Mouse (Mus musculus): ENCODE measurements at regions not wholly inside any gene's neighbourhood (a gene's known extent, or its start where the extent isn't known, plus 50 kb on each side); places are given as distances from the start of the nearest gene placed in this dataset.

- no peak for DNase-seq
These were observed 225.5 kb upstream of the Hs6st1 start for GRCm38 (mm10) chr1:35842707-35843106.

DNA sequence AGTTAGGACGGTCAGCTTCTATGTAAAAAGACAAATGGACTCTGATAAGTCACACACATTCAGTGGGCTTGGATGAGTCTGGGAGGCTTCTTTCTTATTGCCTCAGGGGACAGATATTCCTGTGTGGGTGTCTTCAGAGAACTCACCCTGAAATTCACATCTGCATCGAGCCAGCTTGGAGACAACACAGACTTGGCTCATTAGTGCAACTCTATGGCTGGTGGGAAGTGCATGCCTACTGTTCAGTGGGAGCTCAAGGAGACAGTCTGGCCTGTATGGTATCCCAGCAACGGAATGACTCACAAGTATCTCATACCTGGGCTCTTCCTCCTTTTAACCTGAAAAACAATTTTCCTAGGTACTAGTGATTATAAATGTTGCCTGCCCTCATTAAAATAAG, 224.6 kb upstream of the Hs6st1 start:
- DNase-seq: no peak

DNA sequence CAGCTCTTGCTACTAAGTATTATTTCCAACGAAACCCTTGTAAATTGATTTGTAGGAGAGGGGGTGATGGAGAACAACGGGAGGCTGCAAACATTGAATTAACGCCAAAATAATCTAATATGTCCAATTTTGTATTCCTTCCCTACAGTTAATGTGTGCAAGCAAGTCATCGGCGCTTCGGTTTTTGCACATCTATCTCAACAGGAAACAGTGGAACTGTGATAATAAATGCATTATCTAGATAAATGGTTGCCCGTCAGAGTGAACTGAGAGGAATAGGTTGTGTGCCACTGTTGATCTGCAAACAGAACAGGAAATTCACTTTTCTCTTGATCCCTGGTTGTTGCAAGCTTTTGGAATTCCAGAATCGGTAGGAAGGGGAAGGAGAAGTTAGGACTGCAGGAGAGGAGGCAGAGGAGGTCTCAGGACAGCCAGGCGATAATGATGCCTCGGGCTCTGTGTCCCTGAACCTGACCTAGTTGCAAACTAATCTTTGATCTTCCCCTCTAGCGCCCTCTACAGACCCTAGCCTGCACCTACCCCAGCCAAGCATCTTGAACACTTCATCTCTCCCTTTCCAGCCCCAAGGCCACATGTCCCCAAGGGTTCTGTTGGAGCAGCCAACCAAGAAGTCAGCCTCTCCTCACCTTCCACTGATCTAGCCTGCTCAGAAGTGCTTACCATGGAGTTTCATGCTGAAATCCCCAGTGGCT, 221.8 kb upstream of the Hs6st1 start:
- DNase-seq: peak; percentile 32

GRCm38 (mm10) chr1:35848160-35848954, 219.8 kb upstream of the Hs6st1 start:
- DNase-seq: no peak

DNA sequence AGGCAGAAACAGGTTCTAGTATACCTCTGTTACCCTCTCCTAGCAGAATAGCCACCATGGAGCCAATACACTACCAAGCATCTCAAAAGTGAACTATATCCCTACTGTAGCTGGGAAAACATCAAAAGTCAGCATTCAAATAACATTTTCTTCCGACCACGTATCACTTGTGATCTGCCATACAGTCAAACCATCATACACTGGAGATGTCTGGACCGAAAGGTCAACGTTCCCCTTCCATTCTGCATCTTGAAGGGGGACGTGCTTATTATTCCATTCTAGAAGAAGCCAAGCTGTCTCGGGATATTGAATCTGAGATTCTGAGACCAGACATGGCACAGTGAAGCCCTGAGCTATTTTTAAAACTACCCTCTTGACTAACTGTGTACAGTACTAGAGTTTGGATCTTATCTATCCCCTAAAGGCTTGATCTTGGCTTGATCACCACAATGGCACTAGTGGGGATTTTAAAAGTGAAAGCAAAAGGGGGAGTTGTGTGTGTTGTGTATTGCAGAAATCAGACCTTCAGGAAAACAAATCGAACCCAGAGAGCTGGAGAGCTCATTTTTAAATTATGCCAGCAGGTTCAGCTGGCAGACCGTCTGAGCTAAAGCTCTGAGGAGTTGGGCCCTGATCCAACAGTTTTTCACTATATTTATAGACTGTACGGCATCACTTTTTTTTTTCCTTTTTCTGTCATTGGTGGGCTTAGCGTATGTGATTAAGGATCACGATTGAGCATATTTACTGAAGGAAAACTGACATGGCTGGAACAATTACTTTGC, 218.6 kb upstream of the Hs6st1 start:
- no peak for DNase-seq

DNA sequence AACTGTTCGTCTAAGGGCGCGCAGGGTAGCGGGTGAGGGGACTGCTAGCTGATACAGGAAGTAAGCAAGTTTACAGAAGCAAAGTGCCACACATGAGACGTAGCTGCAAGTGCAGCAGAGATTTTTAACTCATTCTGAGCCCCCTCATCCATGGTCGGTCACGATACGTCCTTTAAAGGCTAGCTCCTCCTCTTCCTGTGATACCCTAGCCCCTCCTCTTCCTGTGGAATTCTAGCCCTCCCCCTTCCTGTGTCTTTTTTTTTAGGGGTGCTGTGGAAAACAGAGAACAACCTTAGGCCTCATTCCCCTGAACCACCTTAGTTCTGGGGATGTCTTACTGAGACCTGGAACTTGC, 218.0 kb upstream of the Hs6st1 start:
- peak; percentile 28 for DNase-seq

DNA sequence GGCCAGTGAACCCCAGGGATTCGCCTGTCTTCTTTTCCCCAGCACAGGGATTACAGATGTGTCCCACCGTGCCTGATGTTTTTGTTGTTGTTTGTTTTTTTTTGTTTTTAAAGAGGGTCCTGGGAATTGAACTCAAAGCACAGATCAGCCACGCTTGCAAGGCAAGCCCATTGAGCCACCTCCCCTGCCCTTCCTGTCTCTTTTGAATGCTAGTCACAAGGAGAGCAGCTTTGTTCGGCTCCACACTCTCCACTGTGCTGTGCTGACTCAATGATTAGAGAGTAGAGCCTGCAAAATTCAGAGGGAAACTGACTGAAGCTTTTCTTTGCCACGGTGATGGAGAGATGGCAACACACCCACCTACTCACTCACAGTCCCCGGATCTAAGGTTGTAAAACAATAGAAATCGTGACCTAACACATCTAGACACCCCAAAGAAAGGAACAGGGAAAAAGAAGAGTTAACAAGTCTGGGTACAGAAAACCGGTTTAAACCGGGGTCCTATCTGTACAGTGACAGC, 217.6 kb upstream of the Hs6st1 start:
- no peak for DNase-seq

DNA sequence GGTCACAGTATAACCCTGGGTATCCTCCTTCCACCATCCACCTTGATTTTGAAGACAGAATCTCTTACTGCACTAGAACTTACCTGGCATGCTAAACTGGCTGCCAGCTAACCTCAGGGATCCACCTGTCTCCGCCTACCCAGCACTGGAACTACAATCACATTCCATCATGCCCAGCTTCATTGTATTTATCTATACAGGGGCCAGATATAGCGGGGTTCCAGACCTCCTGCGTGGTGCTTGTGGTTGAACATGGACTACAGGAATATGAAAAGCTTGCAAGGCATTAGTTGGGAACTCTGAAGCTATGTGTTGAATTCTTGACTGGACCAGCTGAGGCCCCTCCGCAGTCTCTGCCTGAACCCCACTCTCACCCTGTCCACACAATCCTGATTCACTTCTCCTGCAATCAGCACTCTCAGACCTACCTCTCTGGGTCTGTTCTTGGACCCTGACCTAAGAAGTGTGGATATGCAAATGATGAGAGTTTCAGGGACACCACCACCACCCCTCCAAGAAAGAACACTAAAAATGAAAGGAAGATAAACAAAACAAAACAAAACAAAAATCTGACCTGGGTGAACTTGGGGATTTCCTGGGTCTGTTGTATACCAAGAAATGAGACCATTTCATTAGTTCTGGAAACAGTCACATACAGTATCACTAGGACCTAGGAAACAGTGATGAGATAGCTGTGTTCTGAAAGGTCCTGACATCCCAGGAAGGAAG, 216.4 kb upstream of the Hs6st1 start:
- DNase-seq: no peak

GRCm38 (mm10) chr1:35853018-35853417, 215.2 kb upstream of the Hs6st1 start:
- DNase-seq: no peak

DNA sequence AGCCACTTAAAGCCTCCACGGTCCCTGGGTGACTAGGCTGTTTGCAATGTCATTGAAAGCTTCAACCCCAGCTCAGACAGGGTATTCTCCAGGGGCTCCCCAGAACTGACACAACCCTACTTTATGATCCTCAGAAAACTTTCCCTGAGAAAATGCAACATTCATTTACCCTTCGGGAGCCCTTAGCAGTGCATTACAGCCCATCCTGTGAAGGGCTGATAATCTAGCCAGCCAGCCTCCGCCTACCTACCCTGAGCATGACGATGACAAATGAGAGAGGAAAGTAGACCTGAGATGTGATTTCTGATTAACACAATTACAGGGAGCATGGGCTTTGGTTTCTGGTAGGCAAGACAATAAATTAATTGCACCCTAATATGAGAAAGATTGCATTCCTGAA, 212.6 kb upstream of the Hs6st1 start:
- no peak for DNase-seq

GRCm38 (mm10) chr1:35858342-35858741, 209.9 kb upstream of the Hs6st1 start:
- no peak for DNase-seq

DNA sequence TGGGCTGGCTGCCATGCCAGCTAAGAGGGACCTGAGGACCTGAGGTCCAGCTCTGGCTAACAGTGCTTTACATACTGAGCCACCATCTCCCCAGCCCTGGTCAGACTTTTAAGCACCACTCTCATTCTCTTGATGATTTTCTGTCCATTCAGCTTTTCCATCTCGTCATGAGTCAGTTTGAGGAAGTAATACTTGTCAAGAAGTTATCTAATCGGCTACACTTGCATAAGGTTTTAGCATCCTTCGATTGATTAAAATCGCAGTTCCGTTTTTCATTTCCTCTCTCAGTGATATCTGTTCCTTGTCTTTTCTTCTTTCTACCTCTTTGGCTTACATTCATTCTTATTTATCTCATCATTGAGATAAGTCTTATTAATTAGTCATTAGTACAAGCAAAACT, 207.4 kb upstream of the Hs6st1 start:
- no peak for DNase-seq

- DNase-seq: no peak
These were observed 206.0 kb upstream of the Hs6st1 start for GRCm38 (mm10) chr1:35862196-35862595.

GRCm38 (mm10) chr1:35862661-35863060, 205.5 kb upstream of the Hs6st1 start:
- no peak for DNase-seq

GRCm38 (mm10) chr1:35864246-35864645, 204.0 kb upstream of the Hs6st1 start:
- DNase-seq: no peak

- no peak for DNase-seq
These were observed 202.9 kb upstream of the Hs6st1 start for GRCm38 (mm10) chr1:35865263-35865662.

- DNase-seq: no peak
These were observed 201.6 kb upstream of the Hs6st1 start for GRCm38 (mm10) chr1:35866643-35867042.

GRCm38 (mm10) chr1:35869381-35870143, 198.6 kb upstream of the Hs6st1 start:
- peak; percentile 72 for DNase-seq

GRCm38 (mm10) chr1:35870144-35870827, 197.9 kb upstream of the Hs6st1 start:
- DNase-seq: no peak

- no peak for DNase-seq
These were observed 195.2 kb upstream of the Hs6st1 start for GRCm38 (mm10) chr1:35873038-35873437.

- DNase-seq: peak; percentile 46
These were observed 192.9 kb upstream of the Hs6st1 start for GRCm38 (mm10) chr1:35875210-35875811.
